Mouse (Mus musculus) liver, embryonic 14.5 days (tissue): ENCODE results near the gene Tns1. TPM values are rescaled to one million over a fixed set of nuclear protein-coding genes. Genes with fewer than 3 reads are reported as not detected.

ENCODE experiments used
- ATAC-seq: fragments of 200-750 bp; cut with Nextera tagmentation; 2 replicates; pipeline ENCODE4 v1.8.0; 2017; ENCODE audit warnings: moderate number of reproducible peaks, mild to moderate bottlenecking, moderate library complexity; ENCODE audit not compliant: insufficient read depth
- DNase-seq, 3 experiments: peaks; one replicate each; pipeline ENCODE4 v3.0.0-alpha.2; 2012 to 2013; ENCODE audit warnings: low read depth in 3 of 3, low spot score in 3 of 3
- H3K27ac ChIP-seq: fragments of 300-500 bp; sonication (generic); 2 replicates; pipeline ENCODE4 v1.5.1; 2014; ENCODE audit warnings: moderate library complexity, mild to moderate bottlenecking, control low read depth, inconsistent platforms
- H3K27me3 ChIP-seq: fragments of 300-500 bp; sonication (generic); 2 replicates; pipeline ENCODE4 v1.6.1; 2014; ENCODE audit warnings: mild to moderate bottlenecking, low read length, moderate library complexity; ENCODE audit not compliant: control insufficient read depth, insufficient read depth
- H3K36me3 ChIP-seq: fragments of 300-500 bp; sonication (generic); replicated peaks from 2 replicates; pipeline ENCODE4 v1.6.1; 2014; ENCODE audit warnings: low read depth; ENCODE audit not compliant: control insufficient read depth, insufficient read depth
- H3K4me1 ChIP-seq, 2 experiments: fragments of 200-500 bp in 1 of 2; fragments of 300-500 bp in 1 of 2; sonication (generic) in 1 of 2; replicated peaks; 2 replicates each; pipeline ENCODE4 v1.6.1; 2012 to 2014; ENCODE audit warnings: antibody characterized with exemption in 1 of 2, inconsistent platforms in 1 of 2, low read length in 1 of 2; ENCODE audit not compliant: control insufficient read depth in 2 of 2, insufficient read depth in 2 of 2
- H3K4me2 ChIP-seq: fragments of 300-500 bp; sonication (generic); 2 replicates; pipeline ENCODE4 v1.6.1; 2014; ENCODE audit warnings: low read depth, mild to moderate bottlenecking, control low read depth, moderate library complexity
- H3K4me3 ChIP-seq, 2 experiments: fragments of 200-500 bp in 1 of 2; fragments of 300-500 bp in 1 of 2; sonication (generic) in 1 of 2; 2 replicates each; pipeline ENCODE4 v1.5.1; 2012 to 2014; ENCODE audit warnings: low read depth in 2 of 2, low read length in 2 of 2, mild to moderate bottlenecking in 2 of 2, control low read depth in 1 of 2, inconsistent platforms in 1 of 2, moderate library complexity in 1 of 2; ENCODE audit not compliant: insufficient read depth in 1 of 2
- H3K9ac ChIP-seq: fragments of 300-500 bp; sonication (generic); replicated peaks from 2 replicates; pipeline ENCODE4 v1.6.1; 2014; ENCODE audit warnings: mild to moderate bottlenecking, control low read depth, moderate library complexity
- H3K9me3 ChIP-seq: fragments of 300-500 bp; sonication (generic); 2 replicates; pipeline ENCODE4 v1.6.1; 2016; ENCODE audit warnings: low read length, mixed read lengths; ENCODE audit not compliant: control insufficient read depth
- CTCF ChIP-seq: IDR thresholded peaks from 2 replicates; pipeline ENCODE4 v1.5.1; 2016; ENCODE audit warnings: antibody characterized with exemption, low read depth, control low read depth
- EP300 ChIP-seq: IDR thresholded peaks from 2 replicates; pipeline ENCODE4 v1.6.1; 2016; ENCODE audit warnings: antibody characterized with exemption, low read depth
- WGBS: fragments of 180-500 bp; shearing (Covaris S2); extraction: QIAGEN DNeasy Blood & Tissue Kit; methylation state at CpG from one replicate; pipeline ENCODE4 v1.1.7; 2014; ENCODE audit not compliant: insufficient replicate concordance; 5-methylcytosine and 5-hydroxymethylcytosine counted together
- polyA plus RNA-seq, 2 experiments: library from polyadenylated mRNA; depleted of rRNA in 1 of 2; stranded (reverse) in 1 of 2; unstranded in 1 of 2; fragments of >200 nt; fragmentation: Nextera tagmentation in 1 of 2; extraction: Ambion mirVana in 1 of 2; gene quantifications; 2 replicates each; pipeline versions ENCODE4 v1.2.1 to v1.2.3; 2012 to 2014

Tns1 gene
- polyA plus RNA-seq, 2 experiments, result 7.2 to 15.7 TPM

DNA sequence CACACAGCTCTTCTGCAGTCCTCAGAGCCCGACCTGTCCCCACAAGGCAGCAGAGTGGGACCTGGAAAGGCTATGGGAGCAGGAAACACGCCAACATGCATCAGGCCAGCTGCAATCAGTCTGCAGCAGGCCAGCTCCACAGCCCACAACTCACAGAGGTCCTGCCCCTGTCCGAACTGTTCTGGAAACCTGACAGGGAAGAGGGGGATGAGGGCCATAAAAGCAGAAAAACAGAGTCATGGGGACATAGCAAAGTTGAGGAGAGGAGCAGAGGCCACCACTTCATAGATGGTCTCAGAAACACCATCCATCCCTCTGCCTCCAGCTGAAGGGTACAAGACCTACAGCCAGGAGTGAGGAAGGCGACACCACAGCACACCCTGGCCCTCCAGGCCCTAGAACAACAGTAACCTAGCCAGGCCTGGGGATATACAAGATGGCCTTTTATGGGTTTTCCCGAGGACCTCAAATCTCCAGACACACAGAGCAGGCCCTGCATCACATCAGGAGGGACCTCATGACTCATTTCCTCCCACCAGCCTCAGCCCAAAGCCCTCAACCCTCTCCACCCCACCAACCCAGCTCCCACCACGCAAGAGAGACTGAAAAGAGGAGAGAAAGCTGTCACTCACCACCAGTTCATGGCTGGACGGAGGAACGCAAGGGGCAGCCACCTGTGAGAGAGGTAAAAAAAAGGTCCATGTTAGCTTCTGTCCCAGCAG lies 108.6 kb downstream of the Tns1 start:
- peaks cover 2 to 14% of the 10 kb centered on the region in 2 experiments; a peak in 2 of 4 replicates for H3K4me1 ChIP-seq
- H3K4me2 ChIP-seq, result no peak overlapping the region
- no peaks in the 10 kb centered on the region for H3K36me3 ChIP-seq
- ATAC-seq (no peak), DNase-seq (no peak)
- TF ChIP-seq EP300 (no peak), CTCF (no peak)
- H3K27me3 ChIP-seq, result no peaks in the 10 kb centered on the region
- no peak overlapping the region for H3K27ac ChIP-seq
- H3K9ac ChIP-seq, result no peak overlapping the region
- 34% methylated on average over 8 of the region's 8 CpGs for WGBS
- no peak overlapping the region for H3K4me3 ChIP-seq
- no peaks in the 10 kb centered on the region for H3K9me3 ChIP-seq

- Histone ChIP-seq H3K4me2 (no peak overlapping the region), H3K4me3 (no peak overlapping the region), H3K27me3 (no peaks in the 10 kb centered on the region), H3K9me3 (no peaks in the 10 kb centered on the region), H3K4me1 (peaks cover 2 to 14% of the 10 kb centered on the region in 2 experiments; a peak in 2 of 4 replicates), H3K27ac (no peak overlapping the region), H3K9ac (no peak overlapping the region), H3K36me3 (no peaks in the 10 kb centered on the region)
- peak in 1 of 3 experiments; percentile 22 for DNase-seq
- TF ChIP-seq EP300 (no peak), CTCF (no peak)
- 71% methylated on average over 8 of the region's 14 CpGs for WGBS
- peak; percentile 53; the same call in 1 of the 2 replicates for ATAC-seq
Measured at GRCm38 (mm10) chr1:74014538-74015327, 109.5 kb downstream of the Tns1 start.

- no peak overlapping the region for H3K4me2 ChIP-seq
- H3K4me3 ChIP-seq, result no peak overlapping the region
- WGBS, result 64% methylated on average over 14 of the region's 14 CpGs
Measured at GRCm38 (mm10) chr1:74013296-74014031, 110.8 kb downstream of the Tns1 start.

DNA sequence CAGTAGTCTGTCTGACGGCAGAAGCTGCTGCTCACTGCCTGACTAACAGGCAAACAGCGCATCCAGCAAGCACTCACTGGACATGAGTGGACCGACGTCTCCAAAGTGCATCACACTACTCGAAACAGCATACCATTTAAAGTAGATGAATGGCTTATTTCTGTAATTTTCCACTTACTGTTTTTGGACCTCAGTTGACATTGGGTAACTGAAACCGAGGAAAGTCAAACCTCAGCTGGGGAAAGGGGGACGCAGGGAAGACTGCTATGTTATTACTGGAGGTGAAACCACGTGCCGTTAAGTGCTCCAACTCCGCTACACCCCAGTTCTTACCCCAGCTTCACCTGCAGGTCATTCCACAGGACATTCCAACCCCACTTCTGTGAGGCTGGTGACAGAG lies 111.5 kb downstream of the Tns1 start:
- no peak overlapping the region for H3K4me3 ChIP-seq
- no peak overlapping the region for H3K9ac ChIP-seq
- TF ChIP-seq CTCF (no peak), EP300 (no peak)
- H3K27ac ChIP-seq, result no peak overlapping the region
- ATAC-seq (no peak), DNase-seq (no peak)
- H3K9me3 ChIP-seq, result no peaks in the 10 kb centered on the region
- H3K4me1 ChIP-seq, result peaks cover 2 to 26% of the 10 kb centered on the region in 2 experiments; a peak in 2 of 4 replicates
- no peaks in the 10 kb centered on the region for H3K27me3 ChIP-seq
- no peaks in the 10 kb centered on the region for H3K36me3 ChIP-seq
- no peak overlapping the region for H3K4me2 ChIP-seq
- 77% methylated on average over 10 of the region's 10 CpGs for WGBS

More at GRCm38 (mm10) chr1:74013296-74014031, 110.8 kb downstream of the Tns1 start:
- no peak overlapping the region for H3K27ac ChIP-seq
- ATAC-seq (no peak), DNase-seq (no peak)
- no peaks in the 10 kb centered on the region for H3K36me3 ChIP-seq
- H3K9me3 ChIP-seq, result no peaks in the 10 kb centered on the region
- no peak overlapping the region for H3K9ac ChIP-seq
- no peaks in the 10 kb centered on the region for H3K27me3 ChIP-seq
- H3K4me1 ChIP-seq, result peaks cover 2 to 19% of the 10 kb centered on the region in 2 experiments; a peak in 2 of 4 replicates
- TF ChIP-seq EP300 (no peak), CTCF (no peak)
